Mouse (Mus musculus): ENCODE measurements at regions not wholly inside any gene's neighbourhood (a gene's known extent, or its start where the extent isn't known, plus 50 kb on each side); places are given as distances from the start of the nearest gene placed in this dataset.
A peak's percentile ranks its signal among the peaks of the same experiment; 100 is the strongest.

GRCm38 (mm10) chr14:33854181-33854580, 69.2 kb upstream of the Gdf10 start:
- no peak overlapping the region for H3K4me3 ChIP-seq (ENCODE audit: insufficient read depth, low read depth, low read length)
- WGBS, result 77% methylated on average over 6 of the region's 6 CpGs
- no peaks in the 10 kb centered on the region for H3K36me3 ChIP-seq (ENCODE audit: control insufficient read depth, insufficient read depth, low read length)
- H3K4me1 ChIP-seq (ENCODE audit: control insufficient read depth, insufficient read depth, low read length), result no peaks in the 10 kb centered on the region
- DNase-seq, result no peak
- H3K27me3 ChIP-seq (replicated peaks; ENCODE audit: control insufficient read depth, insufficient read depth, low read length), result no peaks in the 10 kb centered on the region
- H3K27ac ChIP-seq (ENCODE audit: insufficient read depth, low read depth, low read length), result no peak overlapping the region
- TF ChIP-seq CTCF (conservative IDR thresholded peaks at IDR 0.05; ENCODE audit: insufficient read depth, insufficient read length, low read depth, low read length), result no peak
- TF ChIP-seq POLR2A (IDR thresholded peaks at IDR 0.05; ENCODE audit: low read depth, low read length), result no peak

GRCm38 (mm10) chr14:33856992-33857391, 66.4 kb upstream of the Gdf10 start:
- H3K27ac ChIP-seq (ENCODE audit: insufficient read depth, low read depth, low read length), result no peak overlapping the region
- H3K4me3 ChIP-seq (ENCODE audit: insufficient read depth, low read depth, low read length), result no peak overlapping the region
- no peak for TF ChIP-seq POLR2A (IDR thresholded peaks at IDR 0.05; ENCODE audit: low read depth, low read length)
- TF ChIP-seq CTCF (conservative IDR thresholded peaks at IDR 0.05; ENCODE audit: insufficient read depth, insufficient read length, low read depth, low read length), result no peak
- H3K27me3 ChIP-seq (replicated peaks; ENCODE audit: control insufficient read depth, insufficient read depth, low read length), result no peaks in the 10 kb centered on the region
- 77% methylated on average over 6 of the region's 6 CpGs for WGBS
- H3K4me1 ChIP-seq (ENCODE audit: control insufficient read depth, insufficient read depth, low read length), result no peaks in the 10 kb centered on the region
- DNase-seq, result no peak
- no peaks in the 10 kb centered on the region for H3K36me3 ChIP-seq (ENCODE audit: control insufficient read depth, insufficient read depth, low read length)

- Histone ChIP-seq H3K4me3 (ENCODE audit: insufficient read depth, low read depth, low read length) (no peak overlapping the region), H3K4me1 (ENCODE audit: control insufficient read depth, insufficient read depth, low read length) (peaks cover 13% of the 10 kb centered on the region; the same call in 1 of the 2 replicates), H3K27ac (ENCODE audit: insufficient read depth, low read depth, low read length) (peak overlapping the region; percentile 86), H3K36me3 (ENCODE audit: control insufficient read depth, insufficient read depth, low read length) (no peaks in the 10 kb centered on the region), H3K27me3 (replicated peaks; ENCODE audit: control insufficient read depth, insufficient read depth, low read length) (no peaks in the 10 kb centered on the region)
- WGBS, result 40% methylated on average over 1 of the region's 1 CpGs
- no peak for TF ChIP-seq CTCF (conservative IDR thresholded peaks at IDR 0.05; ENCODE audit: insufficient read depth, insufficient read length, low read depth, low read length)
- TF ChIP-seq POLR2A (IDR thresholded peaks at IDR 0.05; ENCODE audit: low read depth, low read length), result no peak
- DNase-seq, result peak; percentile 82
Measured at GRCm38 (mm10) chr14:33864796-33865195, 58.6 kb upstream of the Gdf10 start.

- no peak for TF ChIP-seq POLR2A (IDR thresholded peaks at IDR 0.05; ENCODE audit: low read depth, low read length)
- DNase-seq, result peak; percentile 78
- 52% methylated on average over 2 of the region's 2 CpGs for WGBS
Measured at GRCm38 (mm10) chr14:33865746-33866145, 57.6 kb upstream of the Gdf10 start.

GRCm38 (mm10) chr14:33867674-33868073, 55.7 kb upstream of the Gdf10 start:
- no peaks in the 10 kb centered on the region for H3K36me3 ChIP-seq (ENCODE audit: control insufficient read depth, insufficient read depth, low read length)
- H3K27me3 ChIP-seq (replicated peaks; ENCODE audit: control insufficient read depth, insufficient read depth, low read length), result no peaks in the 10 kb centered on the region
- 78% methylated on average over 3 of the region's 3 CpGs for WGBS
- peak; percentile 75 for DNase-seq
- TF ChIP-seq CTCF (conservative IDR thresholded peaks at IDR 0.05; ENCODE audit: insufficient read depth, insufficient read length, low read depth, low read length) (no peak), POLR2A (IDR thresholded peaks at IDR 0.05; ENCODE audit: low read depth, low read length) (no peak)
- peaks cover 13% of the 10 kb centered on the region; the same call in 1 of the 2 replicates for H3K4me1 ChIP-seq (ENCODE audit: control insufficient read depth, insufficient read depth, low read length)
- no peak overlapping the region for H3K27ac ChIP-seq (ENCODE audit: insufficient read depth, low read depth, low read length)
- no peak overlapping the region for H3K4me3 ChIP-seq (ENCODE audit: insufficient read depth, low read depth, low read length)

More at GRCm38 (mm10) chr14:33865746-33866145, 57.6 kb upstream of the Gdf10 start:
- H3K4me3 ChIP-seq (ENCODE audit: insufficient read depth, low read depth, low read length), result no peak overlapping the region
- H3K36me3 ChIP-seq (ENCODE audit: control insufficient read depth, insufficient read depth, low read length), result no peaks in the 10 kb centered on the region
- H3K27me3 ChIP-seq (replicated peaks; ENCODE audit: control insufficient read depth, insufficient read depth, low read length), result no peaks in the 10 kb centered on the region
- peaks cover 13% of the 10 kb centered on the region; the same call in 1 of the 2 replicates for H3K4me1 ChIP-seq (ENCODE audit: control insufficient read depth, insufficient read depth, low read length)
- peak overlapping the region; percentile 86; the same call in 1 of the 2 replicates for H3K27ac ChIP-seq (ENCODE audit: insufficient read depth, low read depth, low read length)

Measured in kidney, adult 2 months (tissue).